Mouse (Mus musculus) left cerebral cortex, postnatal 10 days (tissue): ENCODE results near the gene Arhgef7. TPM values are rescaled to one million over a fixed set of nuclear protein-coding genes. Genes with fewer than 3 reads are reported as not detected.

Experiments used
- DNase-seq, 2 experiments: peaks; one replicate each; pipeline ENCODE4 v3.0.0; 2021 to 2022; ENCODE audit warnings: low spot score in 2 of 2, mixed read lengths in 1 of 2; ENCODE audit errors: extremely low spot score in 1 of 2
- intact Hi-C: fragments of 180-260 bp; cut with DNase I; formaldehyde crosslinking; loops from one replicate; pipeline ENCODE4 v1.15.1; 2025
- total RNA-seq, 2 experiments: library from RNA; stranded (reverse); gene quantifications; 2 replicates each; pipeline ENCODE4 v1.2.3; 2021

The Arhgef7 gene
- total RNA-seq, 2 experiments from 2014 or later: 182 to 189 TPM

DNA sequence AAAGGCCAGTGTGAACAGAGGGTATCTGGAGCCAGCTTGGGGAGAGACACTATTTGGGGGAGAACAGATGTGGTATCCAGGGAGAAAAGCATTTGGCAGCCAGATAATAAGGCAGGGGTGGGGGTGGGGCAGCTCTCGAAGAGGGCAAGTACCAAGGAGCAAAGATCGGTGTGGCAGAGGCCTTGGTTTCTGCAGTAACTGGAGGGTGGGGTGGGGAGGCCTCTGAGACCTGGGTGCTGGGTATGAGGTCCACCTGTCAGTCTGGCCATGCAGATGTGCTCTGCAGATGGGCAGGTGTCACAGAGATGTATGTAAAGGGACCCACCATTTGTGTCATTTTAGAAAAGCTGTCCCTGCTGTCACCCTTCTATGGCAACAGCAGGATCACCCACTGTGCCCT, 18.7 kb upstream of the Arhgef7 start:
- intact Hi-C loops: loop anchor here (10.0 kb wide), 1 partner anchor 154 kb away; the partner anchor contains the start of genes Cars2 and Ing1
- DNase-seq: no peak

DNA sequence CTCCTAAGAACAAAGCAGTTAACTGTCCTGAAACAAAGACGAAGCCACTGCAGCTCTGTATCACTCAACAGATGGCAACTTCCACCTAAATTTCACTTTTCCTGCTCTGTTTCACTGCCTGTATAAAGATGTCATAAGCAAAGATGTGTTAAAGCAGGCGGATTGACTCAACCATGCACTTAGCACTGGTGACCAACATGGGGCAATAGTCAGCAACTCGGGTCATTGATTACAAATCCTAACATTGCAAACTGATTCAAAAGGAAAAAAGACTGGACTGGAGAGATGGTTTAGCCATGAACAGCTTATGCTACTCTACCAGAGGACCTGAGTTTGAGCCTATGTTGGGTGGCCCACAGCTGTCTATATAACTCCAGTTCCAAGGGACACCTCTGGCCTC, 18.0 kb upstream of the Arhgef7 start:
- intact Hi-C loops: loop anchor here (10.0 kb wide), 1 partner anchor 155 kb away; the partner anchor contains the start of genes Cars2 and Ing1

DNA sequence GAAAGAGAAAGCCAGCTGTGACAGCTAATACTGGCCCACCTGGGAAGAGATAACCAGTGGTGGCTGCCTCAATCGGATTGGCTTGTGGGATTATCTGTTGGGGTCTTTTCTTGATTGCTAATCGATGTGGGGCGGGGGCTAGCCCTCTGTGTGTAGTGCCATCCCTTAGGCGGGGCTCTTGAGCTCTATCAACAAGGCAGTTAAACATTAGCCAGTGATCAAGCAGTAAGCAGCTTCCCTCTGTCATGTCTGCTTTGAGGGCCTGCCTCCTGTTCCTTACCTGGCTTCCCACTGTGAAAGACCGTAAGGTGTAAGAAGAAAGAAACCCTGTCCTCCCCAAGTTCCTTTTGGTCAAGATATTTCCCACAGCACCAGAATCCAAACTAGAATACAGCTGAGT, 17.1 kb upstream of the Arhgef7 start:
- intact Hi-C loops: no loop called here
- DNase-seq: no peak

More for the DNA sequence above, 18.0 kb upstream of the Arhgef7 start:
- DNase-seq: no peak

DNA sequence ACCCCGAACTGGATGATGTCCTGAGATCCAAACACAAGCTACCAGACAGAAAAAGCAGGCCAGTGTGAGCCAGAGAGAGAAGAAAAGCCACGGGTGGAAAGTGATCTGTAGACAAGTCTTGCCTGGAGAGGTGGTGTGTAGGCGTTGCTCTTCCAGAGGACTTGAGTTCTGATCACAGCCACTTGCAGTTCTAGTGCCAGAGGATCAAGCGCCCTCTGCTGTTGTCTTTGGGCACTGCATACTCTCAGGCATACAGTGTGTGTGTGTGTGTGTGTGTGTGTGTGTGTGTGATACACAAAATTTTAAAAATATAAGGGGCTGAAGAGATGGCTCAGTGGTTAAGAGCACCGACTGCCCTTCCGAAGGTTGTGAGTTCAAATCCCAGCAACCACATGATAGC, 15.3 kb upstream of the Arhgef7 start:
- no peak for DNase-seq

DNA sequence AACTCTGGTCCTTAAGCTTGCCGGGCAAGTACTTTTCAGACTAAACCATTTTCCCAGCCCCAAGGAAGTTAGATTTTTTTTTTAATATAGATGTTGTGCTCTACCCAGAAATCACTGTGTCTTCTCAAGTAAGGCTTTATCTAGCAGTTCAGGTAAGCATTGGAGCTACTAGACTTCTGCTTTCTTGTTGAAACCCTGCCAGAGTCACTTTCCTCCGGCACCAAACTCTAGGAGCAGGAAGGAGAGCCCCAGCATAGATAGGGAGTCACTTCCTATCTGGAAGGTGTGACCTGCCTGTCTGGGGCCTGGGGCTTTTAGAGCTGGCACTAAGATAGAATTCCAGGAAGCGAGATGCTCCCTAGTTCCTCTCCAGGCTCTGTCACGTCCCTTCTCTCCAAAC, 10.3 kb upstream of the Arhgef7 start:
- intact Hi-C loops: no loop called here
- no peak for DNase-seq

More for the DNA sequence above, 15.3 kb upstream of the Arhgef7 start:
- intact Hi-C loops: no loop called here

DNA sequence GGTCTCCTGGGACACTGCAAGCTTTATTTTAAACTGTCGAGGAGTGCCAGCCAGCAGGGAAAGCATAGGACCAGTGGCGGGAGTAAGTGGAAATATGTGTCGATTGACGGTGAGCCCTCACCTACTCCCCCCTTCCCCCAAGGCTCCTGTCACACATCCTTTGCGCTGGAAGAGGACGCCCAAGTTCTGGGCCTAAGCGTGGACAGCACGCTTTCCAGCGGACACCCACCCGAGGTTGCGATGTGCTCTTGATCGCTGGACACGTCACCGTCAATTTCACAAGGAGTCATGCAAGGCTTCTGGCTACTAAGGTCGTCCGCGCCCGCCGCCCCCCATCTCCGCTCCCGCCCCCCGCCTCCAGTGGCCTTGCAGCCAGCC, 259 bp upstream of the Arhgef7 start:
- intact Hi-C loops: no loop called here
- no peak for DNase-seq

DNA sequence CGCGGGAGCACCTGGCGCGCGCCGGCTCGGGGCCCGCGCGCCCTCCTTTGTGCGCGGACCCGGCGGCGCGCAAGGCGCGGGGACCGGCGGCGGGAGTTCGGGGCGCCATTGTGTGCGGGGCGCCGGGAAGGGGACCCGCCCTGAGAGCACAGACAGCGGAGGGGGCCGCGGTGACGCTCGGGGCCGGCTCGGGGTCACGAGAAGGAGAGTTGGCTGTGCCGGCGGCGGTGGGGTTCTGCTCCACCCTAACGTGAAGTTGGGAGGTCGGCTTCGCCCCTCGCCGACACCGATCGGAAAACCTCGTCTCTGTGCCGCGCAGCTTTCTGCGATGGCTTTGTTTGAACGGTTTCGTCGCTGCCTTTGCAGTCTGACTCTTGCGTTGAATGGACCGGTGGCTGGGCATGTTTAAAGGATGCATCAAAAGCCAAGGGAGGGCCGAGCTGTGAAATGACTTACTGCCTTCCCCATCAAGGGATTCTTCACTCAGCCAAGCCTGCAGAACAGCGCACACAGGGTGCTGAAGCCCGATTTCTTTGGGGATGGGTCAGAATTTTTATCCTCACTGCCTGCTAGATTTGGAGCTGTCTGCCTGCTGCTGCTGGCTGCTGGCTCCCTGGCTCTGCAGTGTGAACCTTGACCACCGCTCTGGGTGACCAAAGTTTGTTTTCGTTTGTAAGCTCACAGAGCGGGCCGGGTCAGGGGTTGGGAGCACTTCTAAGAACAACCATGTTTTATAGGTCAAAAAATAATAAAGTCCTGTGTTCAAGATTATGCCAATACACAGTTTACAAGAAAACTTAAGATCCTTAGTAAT, 1.2 kb downstream of the Arhgef7 start:
- intact Hi-C loops: no loop called here
- DNase-seq: peak in 1 of 2 experiments; percentile 69

DNA sequence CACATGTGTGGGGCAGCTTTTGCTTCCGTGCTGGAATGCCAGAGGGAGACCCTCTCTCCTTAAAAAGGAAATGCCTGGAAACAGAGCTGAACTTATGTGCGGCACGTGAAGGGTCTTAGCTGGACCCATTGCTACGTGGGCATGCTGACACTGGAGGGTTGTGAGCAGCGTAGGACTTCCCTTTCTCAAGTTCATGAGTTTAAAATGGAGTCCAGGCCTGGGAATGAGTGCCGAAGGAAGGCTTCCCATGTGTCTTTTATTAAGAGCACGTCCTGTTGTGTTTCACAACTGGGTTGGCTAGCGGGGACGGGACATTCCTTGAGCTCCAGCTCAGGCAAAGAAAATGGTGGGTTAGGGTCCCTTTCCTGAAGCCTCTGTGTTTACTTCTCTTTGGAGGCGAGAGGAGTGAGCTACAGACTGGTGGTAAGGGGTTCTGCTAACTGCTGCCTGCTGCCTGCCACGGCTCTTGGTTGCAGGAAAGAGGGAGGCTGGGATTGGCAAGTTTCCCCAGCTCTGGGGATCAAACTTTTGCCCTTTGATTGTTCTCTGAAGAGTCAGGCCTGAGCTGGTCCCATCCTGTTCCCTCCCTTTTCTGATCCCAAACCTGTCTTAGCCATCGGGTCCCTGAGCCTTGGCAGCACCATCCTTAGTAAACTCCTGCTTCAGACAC, 2.9 kb downstream of the Arhgef7 start:
- intact Hi-C loops: no loop called here
- no peak for DNase-seq

DNA sequence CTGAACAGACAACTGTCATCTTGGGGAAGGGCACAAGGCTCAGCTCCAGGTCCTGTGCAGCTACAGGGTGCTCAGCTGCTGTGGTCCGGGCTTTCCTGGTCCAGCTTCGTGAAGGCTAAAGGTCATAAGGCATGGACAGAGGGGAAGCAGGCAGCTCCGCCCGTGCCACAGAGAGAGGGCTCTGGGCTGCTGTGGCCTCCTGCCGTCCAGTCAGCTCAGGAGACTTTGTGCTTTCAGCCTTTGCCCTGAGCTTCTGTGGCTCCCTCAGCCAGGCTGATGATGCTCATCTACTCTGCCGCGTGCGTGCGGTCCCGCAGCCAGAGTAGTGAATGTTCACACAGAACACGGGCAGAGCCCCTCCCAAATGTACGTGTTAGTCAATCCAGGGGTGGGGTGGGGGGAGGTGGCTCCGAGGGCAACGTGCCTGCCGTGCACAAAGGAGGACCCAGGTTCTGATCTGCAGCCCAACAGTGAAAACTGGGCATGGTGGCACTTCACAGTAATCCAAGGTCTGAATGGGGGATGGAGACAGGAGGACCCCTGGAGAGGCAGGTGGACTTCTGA, 8.2 kb downstream of the Arhgef7 start:
- DNase-seq: no peak
- intact Hi-C loops: no loop called here

DNA sequence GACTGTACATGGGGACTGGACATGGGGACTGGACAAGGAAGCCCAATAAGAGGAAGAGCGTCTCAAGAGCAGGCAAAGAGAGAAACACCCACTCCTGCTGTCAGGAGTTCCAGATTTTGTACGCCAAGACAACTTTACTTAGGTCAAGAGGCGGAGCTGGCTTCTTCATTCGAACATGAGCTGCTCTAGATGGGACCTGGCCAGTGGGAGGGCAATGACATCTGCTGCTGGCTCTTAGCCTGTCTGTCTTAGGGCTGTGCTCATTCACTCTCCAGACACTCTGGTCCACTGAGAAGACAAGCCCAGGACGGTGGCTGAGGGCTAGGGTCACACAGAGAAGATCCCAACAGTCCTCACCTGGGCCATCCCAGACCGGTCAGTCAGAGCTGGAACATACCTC, 9.6 kb downstream of the Arhgef7 start:
- DNase-seq: no peak
- intact Hi-C loops: no loop called here

DNA sequence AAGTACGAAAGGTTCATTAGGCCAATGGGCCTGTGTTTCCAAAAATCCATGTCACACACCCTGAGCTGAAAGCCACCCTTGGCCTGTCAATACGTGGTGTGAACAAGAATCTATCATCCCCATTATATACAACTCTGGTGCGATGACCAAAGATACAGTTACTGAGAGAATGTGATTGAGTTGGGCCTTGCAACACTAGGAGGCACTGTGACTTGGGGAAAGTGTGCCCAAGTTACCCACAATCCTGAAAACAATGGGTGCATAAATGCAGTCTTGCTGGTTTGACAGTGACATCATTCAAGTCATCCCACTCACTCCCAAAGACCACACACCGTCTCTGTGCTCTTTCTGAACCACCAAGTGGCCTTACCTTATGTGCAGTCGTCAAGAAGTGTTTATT, 11.6 kb downstream of the Arhgef7 start:
- intact Hi-C loops: no loop called here
- no peak for DNase-seq

DNA sequence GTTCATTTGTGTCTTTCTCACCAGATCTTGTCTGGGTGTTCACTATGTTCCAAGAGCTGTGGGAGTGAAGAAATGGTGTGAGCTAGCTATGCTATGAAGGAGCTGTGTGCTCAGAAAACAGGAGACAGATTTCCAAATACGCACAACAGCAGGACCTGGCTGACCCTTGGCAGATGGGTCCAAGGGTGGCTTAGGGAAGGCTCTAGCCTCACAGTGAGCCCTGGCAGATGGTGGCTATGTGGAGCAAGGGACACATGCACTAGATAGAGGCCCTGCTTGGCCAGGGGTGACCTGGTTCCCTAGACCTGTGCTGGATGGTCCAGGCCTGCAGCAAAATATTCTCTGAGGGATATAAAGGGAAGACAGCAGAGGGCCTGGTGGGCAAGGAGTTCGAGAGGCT, 13.3 kb downstream of the Arhgef7 start:
- intact Hi-C loops: no loop called here
- DNase-seq: no peak

DNA sequence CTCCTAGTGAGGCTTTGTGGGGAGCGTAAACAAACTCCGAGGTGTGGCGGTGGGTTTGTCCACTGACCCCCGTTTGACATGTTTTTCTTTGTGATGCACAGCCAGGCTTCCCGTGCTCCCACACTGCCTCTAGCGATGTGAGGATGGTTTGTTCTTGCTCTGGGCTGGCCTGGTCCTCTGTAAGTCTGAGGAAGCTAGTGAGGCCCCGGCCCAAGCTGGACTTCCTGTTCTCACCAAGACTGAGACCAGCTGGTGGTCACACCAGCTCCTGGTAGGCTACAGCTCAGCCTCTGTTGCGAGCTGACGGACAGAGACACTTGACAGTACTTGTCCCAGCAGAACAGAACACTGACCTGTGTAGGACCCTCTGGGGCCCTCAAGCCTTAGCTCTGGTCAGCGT, 16.1 kb downstream of the Arhgef7 start:
- intact Hi-C loops: no loop called here

DNA sequence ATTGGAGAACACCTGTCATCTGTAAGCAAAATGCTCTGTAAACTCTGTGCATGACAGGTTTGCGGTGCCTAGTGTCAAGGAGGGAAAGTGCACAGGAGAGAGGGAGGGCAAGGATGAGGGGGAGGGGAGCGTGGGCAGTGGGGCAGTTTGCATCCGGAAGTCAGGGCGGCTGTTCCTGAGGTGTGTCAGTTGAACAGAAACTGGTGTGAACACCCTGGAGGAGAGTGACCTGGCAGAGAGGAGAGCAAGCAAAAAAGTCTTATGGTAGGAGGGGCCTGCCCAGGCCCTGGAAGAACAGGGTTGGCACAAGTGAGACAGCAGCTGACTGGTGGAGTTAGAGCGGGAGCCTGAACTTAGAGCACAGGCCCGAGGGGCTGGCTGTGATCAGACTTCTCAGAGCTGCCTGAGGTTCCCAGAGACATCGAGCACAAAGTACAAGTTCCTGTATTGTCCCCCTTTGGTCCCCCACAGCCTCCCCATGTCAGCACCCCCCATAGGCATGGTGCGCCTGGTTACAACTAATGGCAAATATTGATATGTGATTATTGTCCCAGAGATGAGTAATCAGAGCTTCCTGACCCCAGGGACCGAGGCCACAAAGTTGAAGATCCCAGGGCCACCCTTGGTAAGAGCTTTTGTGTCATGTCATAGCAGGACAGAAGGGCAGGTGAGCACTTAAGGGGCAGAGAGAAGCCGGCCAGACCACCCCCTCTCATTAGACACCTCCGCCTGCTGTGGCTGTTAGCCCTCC, 19.5 kb downstream of the Arhgef7 start:
- DNase-seq: no peak
- intact Hi-C loops: no loop called here

More for the DNA sequence above, 16.1 kb downstream of the Arhgef7 start:
- DNase-seq: no peak

DNA sequence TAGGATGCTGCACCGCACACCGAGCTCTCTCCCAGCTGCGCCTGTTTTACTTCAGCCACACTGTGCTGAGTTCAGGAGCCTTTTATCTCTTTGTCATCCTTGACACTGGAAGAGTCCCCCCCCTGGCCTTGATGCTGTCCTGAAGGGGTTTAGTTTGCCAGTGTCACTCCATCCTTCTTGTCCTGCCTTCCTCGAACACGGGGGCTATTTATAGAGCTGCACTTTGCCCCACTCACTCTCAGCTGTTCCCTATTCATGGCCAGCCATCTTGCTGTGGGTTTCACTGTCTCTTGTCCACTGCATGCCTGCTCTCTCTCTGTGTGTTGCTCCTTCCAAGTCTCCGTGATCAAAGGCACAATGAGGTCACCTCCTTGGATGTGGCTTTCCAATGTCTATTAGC, 22.0 kb downstream of the Arhgef7 start:
- no peak for DNase-seq
- intact Hi-C loops: no loop called here

DNA sequence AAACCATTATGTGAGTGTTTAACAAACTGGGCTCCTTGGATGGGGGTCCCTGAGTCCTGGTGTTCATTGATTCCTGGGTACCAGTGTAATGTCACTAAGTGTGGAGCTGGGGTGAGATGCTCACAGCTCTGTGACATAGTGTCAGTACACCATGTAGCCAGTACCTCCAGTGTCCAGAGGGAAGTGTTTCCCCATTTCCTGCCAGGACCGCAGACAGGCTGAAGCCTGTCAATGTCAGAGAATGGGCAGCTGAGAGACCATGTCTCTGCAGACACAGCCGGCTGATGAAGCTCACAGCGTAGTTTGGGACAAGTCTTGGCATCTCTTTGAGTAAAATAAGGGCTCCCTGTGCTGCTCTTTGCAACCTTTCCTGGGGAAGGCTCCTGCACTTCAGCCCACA, 24.8 kb downstream of the Arhgef7 start:
- no peak for DNase-seq
- intact Hi-C loops: no loop called here

DNA sequence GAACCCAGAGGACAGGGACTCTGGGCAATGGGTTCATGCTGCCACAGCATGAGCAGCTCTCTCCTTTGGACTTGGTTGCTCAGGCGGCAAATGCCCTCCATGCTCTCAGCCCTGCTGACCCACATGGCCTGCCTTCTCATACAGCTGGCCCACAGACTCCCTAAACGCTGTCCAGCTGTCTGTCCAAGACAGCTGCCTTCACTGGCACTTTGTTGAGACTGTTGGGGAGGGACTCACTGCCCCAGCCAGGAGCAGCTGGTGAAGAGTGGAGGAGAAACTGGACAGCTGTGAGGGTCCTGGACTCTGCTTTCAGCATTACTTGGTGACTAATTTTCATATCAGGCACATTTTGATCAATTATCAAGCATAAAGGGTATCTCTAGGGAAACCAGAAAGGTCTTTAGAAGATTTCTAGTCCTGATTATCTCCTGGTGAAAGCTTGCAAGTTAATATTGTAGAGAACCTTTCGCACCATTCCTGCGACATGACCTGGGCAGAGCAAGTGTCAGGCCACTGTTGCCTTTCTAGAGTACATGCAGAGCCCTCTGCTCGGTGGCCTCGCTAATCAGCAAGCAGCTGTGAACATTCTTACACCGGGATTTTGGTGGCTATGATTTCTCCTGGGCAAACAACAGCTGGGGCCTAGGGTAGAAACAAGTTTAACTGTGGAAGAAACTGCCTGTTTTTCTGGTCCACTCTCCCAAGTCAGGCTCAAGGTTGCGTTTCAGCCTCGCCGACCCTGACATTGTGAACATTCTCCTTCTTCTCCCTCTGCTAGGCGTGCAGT, 25.8 kb downstream of the Arhgef7 start:
- intact Hi-C loops: no loop called here

DNA sequence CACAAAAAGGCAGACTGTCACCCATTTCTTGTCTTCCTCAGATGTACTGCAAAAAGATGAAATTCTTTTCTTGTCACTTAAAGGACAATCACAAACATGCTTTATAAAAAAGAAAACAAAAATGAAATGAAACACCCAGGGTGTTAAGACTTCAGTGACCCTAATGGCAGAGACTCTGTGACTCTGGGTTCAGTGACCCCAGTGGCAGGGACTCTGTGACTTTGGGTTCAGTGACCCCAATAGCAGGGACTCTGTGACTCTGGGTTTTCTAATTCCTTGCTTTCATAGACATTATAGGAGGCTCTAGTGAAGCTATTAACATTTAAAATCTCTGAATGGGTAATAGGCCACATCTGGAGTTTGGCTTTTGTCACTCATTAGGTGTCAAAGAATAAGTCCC, 27.2 kb downstream of the Arhgef7 start:
- intact Hi-C loops: loop anchor here (5.0 kb wide), 1 partner anchor 38 kb away; no protein-coding TSS in a partner anchor
- no peak for DNase-seq

More for the DNA sequence above, 25.8 kb downstream of the Arhgef7 start:
- DNase-seq: no peak
